Mouse (Mus musculus): ENCODE data around the gene Zfp36l2. TPM values are rescaled to one million over a fixed set of nuclear protein-coding genes. Genes with fewer than 3 reads are reported as not detected.

Gene Zfp36l2
- polyA plus RNA-seq, 1 experiment from 2014 or later: 3.4 TPM

DNA sequence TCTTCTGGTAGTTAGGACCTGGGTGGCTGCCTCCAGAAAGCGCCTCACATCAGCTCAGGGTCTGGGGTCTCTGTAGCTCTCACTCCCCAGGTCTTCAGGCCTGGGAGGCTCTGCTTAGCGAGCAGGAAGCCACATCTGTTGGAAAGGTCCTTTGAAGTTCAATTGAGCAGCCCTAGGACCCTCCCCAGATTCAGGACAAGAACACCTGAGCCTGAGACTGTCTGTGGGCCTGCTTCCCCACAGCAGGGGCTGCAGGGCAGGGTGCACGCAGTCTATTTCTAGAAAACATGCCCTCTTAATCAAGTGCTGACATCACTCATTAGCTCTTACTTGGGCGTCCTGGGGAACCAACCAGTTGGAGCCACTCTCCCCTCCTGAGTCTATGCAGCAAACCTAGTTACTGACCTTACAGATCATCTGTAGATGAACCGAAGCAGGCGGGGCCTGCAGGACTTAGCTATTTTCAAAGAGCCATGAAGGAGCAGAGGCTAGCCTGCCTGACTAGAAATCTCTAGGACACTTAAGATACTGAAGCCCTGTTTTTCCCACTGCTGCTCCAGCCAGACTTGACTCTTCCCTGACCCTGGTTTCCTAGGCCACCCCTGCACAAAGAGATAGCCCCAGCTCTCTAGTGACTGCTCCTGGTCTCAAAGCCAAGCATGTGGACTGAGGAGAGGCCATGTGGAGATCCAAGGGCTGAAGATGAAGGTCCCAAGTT, 29.8 kb downstream of the Zfp36l2 start:
- no peak overlapping the region for H3K9ac ChIP-seq (replicated peaks; ENCODE audit: low read depth, low read length)
- no peaks in the 10 kb centered on the region for H3K36me3 ChIP-seq (ENCODE audit: control insufficient read depth, insufficient read depth)
- no peak overlapping the region for H3K4me2 ChIP-seq (ENCODE audit: low read length)
- H3K27ac ChIP-seq (ENCODE audit: low read length): no peak overlapping the region
- H3K4me3 ChIP-seq (replicated peaks; ENCODE audit: low read length): no peak overlapping the region
- 0 out of 2 replicates have a peak, but pooled peaks cover 4% of the 10 kb centered on the region for H3K4me1 ChIP-seq (replicated peaks; ENCODE audit: control insufficient read depth, insufficient read depth, low read length)
- H3K27me3 ChIP-seq (replicated peaks; ENCODE audit: control insufficient read depth, insufficient read depth, low read length): no peaks in the 10 kb centered on the region
- ATAC-seq: no peak
- WGBS: 80% methylated on average over 6 of the region's 6 CpGs
- no peaks in the 10 kb centered on the region for H3K9me3 ChIP-seq (ENCODE audit: control insufficient read depth, low read length)

DNA sequence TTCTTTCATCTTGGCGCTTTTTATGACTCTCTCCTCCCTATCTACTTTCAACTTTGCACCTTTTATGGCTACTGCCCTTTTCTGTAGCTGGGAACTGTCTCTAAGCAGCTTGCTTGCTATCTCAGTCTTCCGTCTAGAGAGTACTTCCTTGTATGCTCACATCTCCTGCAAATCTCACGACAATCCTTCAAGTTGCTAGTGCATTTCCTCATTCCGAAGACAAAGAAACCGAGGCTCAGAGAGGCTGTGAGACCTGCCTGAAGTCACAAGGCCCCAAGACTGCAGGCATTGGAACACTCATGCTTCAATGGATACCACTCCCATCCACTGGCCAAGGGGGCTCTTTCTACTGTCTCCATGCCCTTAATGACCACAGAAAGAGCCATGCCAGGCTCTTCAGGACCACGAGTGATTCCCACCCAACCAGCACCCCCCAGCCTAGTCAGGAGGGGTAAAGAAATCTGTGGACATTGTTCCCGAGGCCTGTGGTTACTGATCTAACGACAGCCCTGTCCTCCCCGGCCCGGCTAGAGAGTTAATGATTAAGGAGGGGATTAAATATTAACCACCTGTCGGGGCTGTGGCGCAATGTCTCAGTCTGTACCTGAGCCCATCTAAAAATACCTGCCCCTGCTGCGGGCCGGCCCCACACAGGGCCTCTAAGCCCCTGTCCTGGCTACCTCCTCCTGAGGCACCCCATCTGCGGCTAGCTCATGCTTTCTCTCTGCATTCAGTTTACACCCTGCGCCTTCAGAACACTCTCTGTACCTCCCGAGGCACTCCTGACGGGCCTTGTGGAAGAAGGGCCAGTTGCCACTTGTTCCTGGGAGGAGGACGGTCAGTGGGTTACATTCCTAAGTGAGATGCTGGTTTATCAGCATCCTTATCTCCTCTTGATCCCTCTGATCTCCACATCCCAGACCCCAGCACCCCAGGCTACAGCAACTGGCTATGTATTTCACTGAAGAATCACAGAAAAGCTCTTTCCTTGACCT, 30.7 kb downstream of the Zfp36l2 start:
- Histone ChIP-seq H3K4me2 (ENCODE audit: low read length) (no peak overlapping the region), H3K4me1 (replicated peaks; ENCODE audit: control insufficient read depth, insufficient read depth, low read length) (0 out of 2 replicates have a peak, but pooled peaks cover 4% of the 10 kb centered on the region), H3K27ac (ENCODE audit: low read length) (no peak overlapping the region), H3K9ac (replicated peaks; ENCODE audit: low read depth, low read length) (no peak overlapping the region), H3K4me3 (replicated peaks; ENCODE audit: low read length) (no peak overlapping the region), H3K27me3 (replicated peaks; ENCODE audit: control insufficient read depth, insufficient read depth, low read length) (no peaks in the 10 kb centered on the region), H3K36me3 (ENCODE audit: control insufficient read depth, insufficient read depth) (no peaks in the 10 kb centered on the region), H3K9me3 (ENCODE audit: control insufficient read depth, low read length) (no peaks in the 10 kb centered on the region)
- ATAC-seq: no peak
- 43% methylated on average over 19 of the region's 19 CpGs for WGBS

GRCm38 (mm10) chr17:84156227-84156573, 31.5 kb downstream of the Zfp36l2 start:
- ATAC-seq: no peak
- H3K4me3 ChIP-seq (replicated peaks; ENCODE audit: low read length): no peak overlapping the region
- H3K27me3 ChIP-seq (replicated peaks; ENCODE audit: control insufficient read depth, insufficient read depth, low read length): no peaks in the 10 kb centered on the region
- no peak overlapping the region for H3K4me2 ChIP-seq (ENCODE audit: low read length)
- H3K4me1 ChIP-seq (replicated peaks; ENCODE audit: control insufficient read depth, insufficient read depth, low read length): no peaks in the 10 kb centered on the region
- H3K9ac ChIP-seq (replicated peaks; ENCODE audit: low read depth, low read length): no peak overlapping the region
- H3K9me3 ChIP-seq (ENCODE audit: control insufficient read depth, low read length): no peaks in the 10 kb centered on the region
- no peaks in the 10 kb centered on the region for H3K36me3 ChIP-seq (ENCODE audit: control insufficient read depth, insufficient read depth)
- 63% methylated on average over 13 of the region's 13 CpGs for WGBS
- H3K27ac ChIP-seq (ENCODE audit: low read length): no peak overlapping the region

DNA sequence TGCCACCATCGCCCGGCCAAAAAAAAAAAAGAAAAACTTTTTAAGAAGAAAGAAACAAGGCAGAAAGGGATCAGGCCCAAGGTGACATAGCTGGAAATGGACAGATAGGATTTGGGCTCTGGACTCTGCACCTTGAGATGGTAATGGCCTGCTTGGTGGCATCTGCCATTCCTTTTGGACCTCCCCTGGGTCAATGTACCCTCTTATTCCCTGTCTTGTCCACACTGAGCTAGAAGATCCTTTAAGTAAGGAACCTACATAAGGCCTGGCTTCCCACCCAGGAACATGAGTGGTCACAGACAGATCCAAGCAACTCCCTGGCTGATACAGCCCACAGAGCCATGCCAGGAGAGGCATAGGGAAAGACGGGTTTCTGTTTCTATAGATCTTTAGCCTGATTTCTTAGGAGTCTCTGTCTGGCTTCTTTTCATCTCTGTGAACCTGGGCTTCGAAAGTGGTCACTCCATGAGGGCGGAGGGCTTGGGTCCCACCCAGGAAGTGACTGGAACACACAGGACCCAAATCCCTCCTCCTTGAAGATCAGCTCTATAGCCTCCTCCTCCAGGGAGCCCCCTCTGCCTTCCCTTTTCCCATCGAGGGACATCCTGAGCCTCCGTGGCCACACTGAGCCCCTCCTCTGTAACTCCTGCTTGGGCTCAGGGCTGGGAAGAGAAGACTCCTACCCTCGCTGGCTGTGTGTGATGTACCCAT, 32.1 kb downstream of the Zfp36l2 start:
- Histone ChIP-seq H3K4me1 (replicated peaks; ENCODE audit: control insufficient read depth, insufficient read depth, low read length) (no peaks in the 10 kb centered on the region), H3K4me2 (ENCODE audit: low read length) (no peak overlapping the region), H3K9ac (replicated peaks; ENCODE audit: low read depth, low read length) (no peak overlapping the region), H3K4me3 (replicated peaks; ENCODE audit: low read length) (no peak overlapping the region), H3K27me3 (replicated peaks; ENCODE audit: control insufficient read depth, insufficient read depth, low read length) (no peaks in the 10 kb centered on the region), H3K9me3 (ENCODE audit: control insufficient read depth, low read length) (no peaks in the 10 kb centered on the region), H3K36me3 (ENCODE audit: control insufficient read depth, insufficient read depth) (no peaks in the 10 kb centered on the region), H3K27ac (ENCODE audit: low read length) (no peak overlapping the region)
- 79% methylated on average over 8 of the region's 8 CpGs for WGBS
- ATAC-seq: no peak

- Histone ChIP-seq H3K27me3 (replicated peaks; ENCODE audit: control insufficient read depth, insufficient read depth, low read length) (no peaks in the 10 kb centered on the region), H3K36me3 (ENCODE audit: control insufficient read depth, insufficient read depth) (no peaks in the 10 kb centered on the region), H3K4me2 (ENCODE audit: low read length) (no peak overlapping the region), H3K9ac (replicated peaks; ENCODE audit: low read depth, low read length) (no peak overlapping the region), H3K4me1 (replicated peaks; ENCODE audit: control insufficient read depth, insufficient read depth, low read length) (no peaks in the 10 kb centered on the region), H3K4me3 (replicated peaks; ENCODE audit: low read length) (no peak overlapping the region), H3K27ac (ENCODE audit: low read length) (no peak overlapping the region), H3K9me3 (ENCODE audit: control insufficient read depth, low read length) (no peaks in the 10 kb centered on the region)
- no peak for ATAC-seq
- 90% methylated on average over 6 of the region's 6 CpGs for WGBS
These were observed 32.8 kb downstream of the Zfp36l2 start for GRCm38 (mm10) chr17:84155029-84155338.

- no peak overlapping the region for H3K9ac ChIP-seq (replicated peaks; ENCODE audit: low read depth, low read length)
- H3K4me1 ChIP-seq (replicated peaks; ENCODE audit: control insufficient read depth, insufficient read depth, low read length): no peaks in the 10 kb centered on the region
- ATAC-seq: no peak
- 87% methylated on average over 10 of the region's 11 CpGs for WGBS
- H3K27ac ChIP-seq (ENCODE audit: low read length): no peak overlapping the region
- H3K4me2 ChIP-seq (ENCODE audit: low read length): no peak overlapping the region
- H3K27me3 ChIP-seq (replicated peaks; ENCODE audit: control insufficient read depth, insufficient read depth, low read length): no peaks in the 10 kb centered on the region
- no peak overlapping the region for H3K4me3 ChIP-seq (replicated peaks; ENCODE audit: low read length)
- H3K9me3 ChIP-seq (ENCODE audit: control insufficient read depth, low read length): no peaks in the 10 kb centered on the region
- H3K36me3 ChIP-seq (ENCODE audit: control insufficient read depth, insufficient read depth): no peaks in the 10 kb centered on the region
These were observed 33.3 kb downstream of the Zfp36l2 start for GRCm38 (mm10) chr17:84154302-84155028.

DNA sequence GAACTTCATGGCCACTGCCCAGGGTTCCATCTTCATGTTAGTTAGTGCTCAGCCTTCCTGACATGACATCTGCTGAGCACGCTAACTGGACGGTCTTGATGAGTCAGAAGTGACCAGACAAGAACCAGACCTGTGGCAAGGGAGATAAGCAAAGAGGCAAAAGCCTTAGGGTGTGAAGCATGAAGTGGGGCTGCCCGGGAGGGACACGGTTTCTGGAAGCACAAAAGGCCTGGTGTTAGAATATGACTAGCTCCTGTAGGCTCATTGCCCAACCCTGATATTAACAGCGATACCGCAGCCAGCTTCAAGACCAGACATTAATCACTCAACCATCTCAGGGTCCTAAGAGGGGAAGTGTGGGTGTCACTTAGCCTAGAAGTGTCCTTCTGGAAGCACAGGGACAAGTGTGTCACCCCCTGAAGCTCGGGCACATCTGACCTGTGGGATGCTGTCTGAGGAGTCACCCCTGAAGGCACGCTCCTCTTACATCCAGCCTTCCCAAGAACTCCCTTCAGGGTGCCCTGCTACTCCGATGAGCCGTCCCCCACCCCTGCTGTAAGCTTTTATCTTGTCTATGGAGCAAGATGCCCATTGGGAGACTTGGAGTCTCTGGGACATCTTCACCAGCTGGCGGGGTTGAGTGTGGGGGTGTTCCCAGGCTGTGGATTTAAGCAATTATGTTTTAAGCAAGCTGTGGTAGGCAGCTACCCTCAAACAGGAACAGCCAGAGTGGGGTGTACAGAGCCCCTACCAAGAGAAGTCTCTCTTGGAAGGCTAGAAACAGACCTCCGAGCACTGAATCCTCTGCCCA, 34.6 kb downstream of the Zfp36l2 start:
- 87% methylated on average over 12 of the region's 12 CpGs for WGBS
- Histone ChIP-seq H3K4me1 (replicated peaks; ENCODE audit: control insufficient read depth, insufficient read depth, low read length) (peaks cover 7% of the 10 kb centered on the region), H3K4me3 (replicated peaks; ENCODE audit: low read length) (no peak overlapping the region), H3K9ac (replicated peaks; ENCODE audit: low read depth, low read length) (no peak overlapping the region), H3K36me3 (ENCODE audit: control insufficient read depth, insufficient read depth) (no peaks in the 10 kb centered on the region), H3K27ac (ENCODE audit: low read length) (no peak overlapping the region), H3K9me3 (ENCODE audit: control insufficient read depth, low read length) (no peaks in the 10 kb centered on the region), H3K4me2 (ENCODE audit: low read length) (no peak overlapping the region), H3K27me3 (replicated peaks; ENCODE audit: control insufficient read depth, insufficient read depth, low read length) (no peaks in the 10 kb centered on the region)
- ATAC-seq: no peak

DNA sequence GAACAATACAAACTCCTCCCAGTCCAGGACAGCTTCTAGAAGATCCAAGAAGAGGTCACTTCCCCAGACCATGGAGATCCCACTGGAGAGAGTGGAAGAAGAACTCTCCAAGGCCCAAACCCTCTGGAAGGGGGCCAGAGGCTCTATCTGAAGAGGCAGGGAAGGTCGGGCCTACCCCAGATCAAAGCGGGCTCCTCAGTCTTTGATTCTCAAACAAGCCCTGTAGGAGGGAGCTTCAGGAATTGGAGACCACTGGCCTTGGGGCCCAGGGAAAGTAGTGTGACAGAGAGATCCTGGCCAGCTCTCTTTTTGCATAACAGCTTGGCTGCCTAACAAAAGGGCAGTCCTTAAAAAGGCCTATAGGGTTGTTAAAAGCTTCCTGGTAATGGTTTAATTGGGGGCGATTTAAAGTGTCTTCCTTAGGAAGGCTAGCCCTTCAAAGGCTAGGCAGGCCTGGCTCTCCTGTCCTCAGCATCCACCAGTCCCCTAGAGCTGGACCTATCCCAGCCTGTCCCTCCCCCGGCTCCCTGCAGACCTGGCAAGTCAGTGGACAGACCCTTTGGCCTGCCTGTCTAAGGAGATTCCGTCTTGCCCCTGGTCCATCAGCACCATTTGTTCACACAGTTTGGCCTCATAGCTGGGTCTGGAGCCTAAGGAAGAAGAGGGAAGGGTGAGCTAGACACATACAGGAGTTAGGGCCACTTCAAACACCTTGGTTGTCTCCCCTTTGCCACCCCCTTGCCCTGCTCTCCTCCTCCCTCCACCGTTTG, 35.4 kb downstream of the Zfp36l2 start:
- Histone ChIP-seq H3K9ac (replicated peaks; ENCODE audit: low read depth, low read length) (no peak overlapping the region), H3K27me3 (replicated peaks; ENCODE audit: control insufficient read depth, insufficient read depth, low read length) (no peaks in the 10 kb centered on the region), H3K36me3 (ENCODE audit: control insufficient read depth, insufficient read depth) (no peaks in the 10 kb centered on the region), H3K4me3 (replicated peaks; ENCODE audit: low read length) (no peak overlapping the region), H3K27ac (ENCODE audit: low read length) (no peak overlapping the region), H3K9me3 (ENCODE audit: control insufficient read depth, low read length) (no peaks in the 10 kb centered on the region), H3K4me2 (ENCODE audit: low read length) (no peak overlapping the region), H3K4me1 (replicated peaks; ENCODE audit: control insufficient read depth, insufficient read depth, low read length) (peaks cover 7% of the 10 kb centered on the region)
- 36% methylated on average over 6 of the region's 6 CpGs for WGBS
- no peak for ATAC-seq

All from forebrain, embryonic 16.5 days (tissue).